Mouse (Mus musculus): Measurements from ENCODE around the gene Irx5. TPM values are rescaled to one million over a fixed set of nuclear protein-coding genes. Genes with fewer than 3 reads are reported as not detected.
A peak's percentile ranks its signal among the peaks of the same experiment; 100 is the strongest.

Gene Irx5
- polyA plus RNA-seq, 1 experiment from 2014 or later: 43.3 TPM

DNA sequence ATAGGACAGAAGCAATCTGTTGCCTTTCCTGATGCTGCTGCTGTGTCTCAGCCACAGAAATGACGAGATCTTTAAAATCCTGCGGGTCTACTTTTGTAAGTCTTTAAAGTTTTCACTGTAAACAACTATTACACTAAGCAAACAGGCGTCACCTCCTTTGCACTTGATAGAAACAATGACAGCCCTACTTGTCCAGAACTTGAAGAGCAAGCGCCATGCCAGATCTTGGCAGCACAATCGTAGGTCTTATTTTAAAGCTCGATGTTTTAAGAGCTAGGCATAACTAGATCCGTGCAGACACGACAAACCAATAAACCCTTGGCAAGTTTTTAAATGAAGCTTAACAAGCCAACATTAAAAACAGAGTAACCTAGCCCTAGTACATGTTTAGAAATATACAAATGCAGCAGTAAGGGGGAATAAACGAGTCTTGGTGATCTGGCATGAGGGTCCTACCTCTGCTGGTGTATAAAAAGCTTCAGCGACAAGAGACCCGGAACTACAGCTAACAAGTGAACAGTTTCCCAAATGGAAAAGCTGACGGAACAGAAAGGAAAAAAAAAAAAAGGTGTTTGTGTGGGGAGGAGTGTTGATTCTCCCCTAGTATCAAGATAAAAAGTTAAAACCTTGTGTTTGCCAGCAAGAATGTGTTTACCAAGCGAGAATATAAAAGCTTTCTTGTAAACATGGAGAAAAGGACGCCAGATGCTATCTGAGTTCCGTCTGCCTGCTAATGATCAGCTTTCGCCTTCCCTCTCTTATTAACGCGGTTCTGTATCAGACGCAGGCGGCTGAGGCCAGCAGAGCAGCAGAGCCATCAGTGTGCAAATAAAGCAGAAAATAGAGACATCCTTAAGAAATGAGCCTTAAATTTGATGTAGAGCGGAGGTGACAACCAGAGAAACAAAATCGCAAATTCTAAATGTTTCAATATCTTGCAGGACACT is 2.6 kb upstream of the Irx5 start:
- H3K4me2 ChIP-seq (replicated peaks): peak overlapping the region; percentile 87
- ATAC-seq (ENCODE audit: low FRiP score): no peak
- no peaks in the 10 kb centered on the region for H3K9me3 ChIP-seq (replicated peaks)
- H3K36me3 ChIP-seq: peaks cover 2% of the 10 kb centered on the region; the same call in 1 of the 2 replicates
- WGBS: 2% methylated on average over 22 of the region's 22 CpGs
- H3K27me3 ChIP-seq: peaks cover 9% of the 10 kb centered on the region
- peak overlapping the region; percentile 66 for H3K9ac ChIP-seq
- H3K27ac ChIP-seq: peak overlapping the region; percentile 98
- H3K4me1 ChIP-seq: peaks cover 32% of the 10 kb centered on the region
- H3K4me3 ChIP-seq: peak overlapping the region; percentile 80

DNA sequence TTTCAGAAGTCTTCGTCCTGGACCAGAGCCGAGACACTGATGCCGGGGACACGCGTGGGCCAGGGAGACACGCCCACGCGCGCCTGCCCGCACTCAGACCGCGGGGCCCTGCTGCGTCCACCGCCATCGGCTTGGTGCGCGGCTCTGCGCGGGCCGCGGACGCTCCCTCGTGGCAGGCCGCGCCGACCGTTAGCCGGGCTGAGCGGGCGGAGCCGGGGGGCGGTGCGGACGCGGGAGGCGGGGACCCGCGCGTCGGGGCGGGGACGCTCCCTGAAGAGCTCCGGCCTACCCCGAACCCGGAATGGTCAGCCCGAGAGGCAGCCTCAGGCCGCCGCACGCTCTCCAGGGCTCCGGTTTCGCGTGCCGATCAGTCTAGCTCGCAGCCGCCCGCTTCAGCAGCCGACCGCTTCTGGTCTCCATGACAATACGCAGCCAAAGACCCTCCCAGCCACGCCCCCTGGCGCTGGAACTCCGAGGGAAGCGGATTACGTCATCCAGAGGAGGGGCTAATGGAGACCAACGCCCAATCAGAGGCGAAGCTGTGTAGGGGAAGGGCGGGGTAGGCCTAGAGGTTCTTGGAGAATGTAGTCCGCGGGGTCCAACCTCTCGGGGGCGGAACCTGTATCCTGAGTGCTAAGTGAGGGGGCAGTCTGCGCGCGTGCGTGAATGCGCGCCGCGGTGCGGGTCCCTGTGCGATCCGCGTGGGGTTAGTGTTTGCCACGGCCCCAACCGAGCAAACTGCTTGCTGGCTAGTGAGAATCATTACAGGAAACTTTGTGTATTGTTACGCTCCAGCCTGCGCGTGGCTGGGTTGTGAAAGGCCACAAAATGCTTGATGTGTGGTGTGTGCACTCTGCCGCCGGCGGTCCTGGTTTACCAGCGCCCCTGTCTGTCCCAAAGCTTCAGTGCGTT is 1.5 kb upstream of the Irx5 start:
- peak overlapping the region; percentile 80 for H3K4me3 ChIP-seq
- WGBS: under 1% methylated on average over 89 of the region's 93 CpGs
- H3K27me3 ChIP-seq: peaks cover 13% of the 10 kb centered on the region

DNA sequence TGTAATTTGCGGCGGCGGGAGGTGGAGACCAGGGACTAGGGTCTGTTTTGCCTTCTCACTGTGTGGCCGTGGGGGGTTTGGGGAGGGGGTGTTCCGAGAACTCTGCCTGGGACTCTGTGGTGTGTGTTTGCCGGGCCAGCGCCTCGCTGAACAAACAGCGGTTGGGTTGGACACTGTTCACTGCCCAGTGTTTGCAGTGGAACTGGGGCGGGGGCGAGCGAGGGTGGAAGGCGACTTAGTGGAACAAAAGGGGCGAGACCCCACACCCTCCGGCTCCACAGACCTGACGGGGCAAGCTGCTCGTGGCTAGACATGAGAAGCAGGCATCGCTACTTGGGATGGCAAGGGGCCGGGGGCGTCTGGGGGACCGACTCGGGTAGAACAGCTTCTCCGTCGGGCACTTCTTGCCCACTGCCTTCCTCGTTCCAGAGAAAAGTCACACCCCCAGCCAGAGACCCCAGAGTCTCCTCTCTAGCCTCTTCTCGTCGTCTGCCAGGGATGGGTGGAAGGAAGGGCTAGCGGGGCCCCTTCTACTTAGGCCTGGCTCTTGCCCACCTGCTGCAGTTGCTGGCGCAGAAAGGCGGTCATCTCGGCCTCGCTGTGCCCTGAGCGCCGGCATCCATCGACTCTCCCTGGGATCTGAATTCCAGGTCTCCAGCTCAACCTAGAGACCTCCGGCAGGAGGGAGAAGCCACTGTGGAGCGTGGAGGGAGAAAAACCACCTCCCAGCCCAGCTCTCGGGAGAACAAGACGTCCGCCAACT is 631 bp upstream of the Irx5 start:
- ATAC-seq (ENCODE audit: low FRiP score): peak; percentile 13; the same call in 1 of the 2 replicates
- WGBS: 1% methylated on average over 40 of the region's 40 CpGs
- peak overlapping the region; percentile 98 for H3K27ac ChIP-seq
- peaks cover 10% of the 10 kb centered on the region for H3K36me3 ChIP-seq
- H3K9me3 ChIP-seq (replicated peaks): no peaks in the 10 kb centered on the region
- peak overlapping the region; percentile 80 for H3K4me3 ChIP-seq
- H3K4me1 ChIP-seq: peaks cover 32% of the 10 kb centered on the region
- peak overlapping the region; percentile 87 for H3K4me2 ChIP-seq (replicated peaks)
- H3K9ac ChIP-seq: peak overlapping the region; percentile 97
- peaks cover 13% of the 10 kb centered on the region for H3K27me3 ChIP-seq

More for the DNA sequence above, 1.5 kb upstream of the Irx5 start:
- Histone ChIP-seq H3K36me3 (peaks cover 10% of the 10 kb centered on the region), H3K9ac (peak overlapping the region; percentile 97), H3K27ac (peak overlapping the region; percentile 98), H3K4me1 (peaks cover 35% of the 10 kb centered on the region), H3K4me2 (replicated peaks) (peak overlapping the region; percentile 87), H3K9me3 (replicated peaks) (no peaks in the 10 kb centered on the region)
- peak; percentile 96 for ATAC-seq (ENCODE audit: low FRiP score)

DNA sequence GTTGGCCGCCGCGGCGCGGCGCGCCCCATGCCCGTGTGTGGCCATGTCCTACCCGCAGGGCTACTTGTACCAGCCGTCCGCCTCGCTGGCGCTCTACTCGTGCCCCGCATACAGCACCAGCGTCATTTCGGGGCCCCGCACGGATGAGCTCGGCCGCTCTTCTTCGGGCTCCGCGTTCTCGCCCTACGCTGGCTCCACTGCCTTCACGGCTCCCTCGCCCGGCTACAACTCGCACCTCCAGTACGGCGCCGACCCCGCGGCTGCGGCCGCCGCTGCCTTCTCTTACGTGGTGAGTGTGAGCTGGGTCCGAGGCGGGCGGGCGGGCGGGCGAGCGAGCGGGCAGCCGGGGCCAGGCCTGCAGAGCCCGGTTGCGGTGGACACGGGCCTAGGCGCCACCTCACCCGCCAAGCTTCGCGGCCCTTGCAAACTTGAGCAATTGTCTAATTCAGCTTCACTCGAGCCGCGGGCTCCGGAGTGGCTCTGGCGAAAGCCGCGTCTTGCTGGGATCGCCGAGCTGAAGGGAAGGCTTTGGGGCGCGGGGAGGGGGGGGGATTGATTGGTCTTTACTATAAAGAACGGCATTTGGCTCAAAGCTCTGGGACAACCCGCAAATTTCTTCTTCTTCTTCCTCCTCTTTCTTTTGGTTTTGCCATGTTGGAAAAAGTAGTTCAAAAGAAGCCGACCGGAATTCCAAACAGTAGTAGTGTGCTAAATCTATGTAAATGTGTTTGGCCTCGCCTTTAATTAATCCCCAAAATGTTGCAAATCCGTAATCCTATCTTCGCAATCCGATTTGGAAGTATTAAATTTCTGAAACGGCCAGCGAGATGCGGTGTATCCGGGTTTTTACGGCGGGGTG is 945 bp downstream of the Irx5 start:
- H3K4me1 ChIP-seq: peaks cover 25% of the 10 kb centered on the region
- under 1% methylated on average over 58 of the region's 80 CpGs for WGBS
- H3K27ac ChIP-seq: peak overlapping the region; percentile 98
- no peaks in the 10 kb centered on the region for H3K9me3 ChIP-seq (replicated peaks)
- no peak for ATAC-seq (ENCODE audit: low FRiP score)
- peaks cover 13% of the 10 kb centered on the region for H3K27me3 ChIP-seq
- H3K36me3 ChIP-seq: peaks cover 10% of the 10 kb centered on the region
- H3K9ac ChIP-seq: peak overlapping the region; percentile 97
- H3K4me3 ChIP-seq: peak overlapping the region; percentile 80
- H3K4me2 ChIP-seq (replicated peaks): peak overlapping the region; percentile 87

DNA sequence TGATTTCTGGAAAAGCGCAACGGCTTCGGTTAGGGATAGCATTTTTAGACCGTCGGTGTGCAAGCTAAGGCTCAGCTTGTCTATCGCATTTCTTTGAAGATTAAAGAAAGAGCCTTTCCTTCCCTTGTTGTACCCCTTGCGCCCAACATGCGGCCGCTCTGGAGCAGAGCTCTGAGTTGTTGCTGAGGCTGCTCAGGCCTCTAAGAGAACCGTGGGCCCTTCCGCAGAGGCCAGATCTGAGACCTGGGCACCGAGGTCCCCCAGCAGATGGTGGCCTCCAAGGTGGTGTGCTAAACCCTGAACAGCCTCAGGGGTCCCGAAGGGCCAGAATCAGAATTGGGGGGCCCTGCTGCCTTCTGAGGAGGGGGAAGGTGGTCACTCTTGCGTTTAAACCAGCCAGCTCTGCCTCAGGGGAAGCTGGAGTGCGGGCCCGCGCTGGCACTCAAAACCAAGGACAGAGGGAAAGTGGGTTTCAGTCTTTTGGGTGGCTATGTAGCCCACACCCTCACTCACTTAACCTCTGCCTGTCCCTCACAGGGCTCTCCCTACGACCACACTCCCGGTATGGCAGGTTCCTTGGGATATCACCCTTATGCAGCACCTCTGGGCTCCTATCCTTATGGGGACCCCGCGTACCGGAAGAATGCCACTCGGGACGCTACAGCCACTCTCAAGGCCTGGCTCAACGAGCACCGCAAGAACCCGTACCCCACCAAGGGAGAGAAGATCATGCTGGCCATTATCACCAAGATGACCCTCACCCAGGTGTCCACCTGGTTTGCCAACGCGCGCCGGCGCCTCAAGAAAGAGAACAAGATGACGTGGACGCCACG is 1.8 kb downstream of the Irx5 start:
- peaks cover 10% of the 10 kb centered on the region for H3K36me3 ChIP-seq
- H3K9ac ChIP-seq: peak overlapping the region; percentile 97
- no peaks in the 10 kb centered on the region for H3K9me3 ChIP-seq (replicated peaks)
- H3K27me3 ChIP-seq: peaks cover 17% of the 10 kb centered on the region
- peak overlapping the region; percentile 80 for H3K4me3 ChIP-seq
- peak overlapping the region; percentile 87 for H3K4me2 ChIP-seq (replicated peaks)
- peaks cover 24% of the 10 kb centered on the region for H3K4me1 ChIP-seq
- under 1% methylated on average over 35 of the region's 35 CpGs for WGBS
- ATAC-seq (ENCODE audit: low FRiP score): no peak
- peak overlapping the region; percentile 98 for H3K27ac ChIP-seq

DNA sequence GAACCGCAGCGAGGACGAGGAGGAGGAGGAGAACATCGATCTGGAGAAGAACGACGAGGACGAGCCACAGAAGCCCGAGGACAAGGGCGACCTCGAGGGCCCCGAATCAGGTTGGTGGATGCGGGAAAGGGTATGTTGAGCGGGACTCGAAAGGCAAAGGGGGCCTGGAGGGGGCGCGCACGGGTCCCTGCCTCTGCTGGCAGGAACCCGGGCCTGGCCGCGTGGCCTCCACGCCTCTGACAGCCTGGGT is 2.3 kb downstream of the Irx5 start:
- H3K4me2 ChIP-seq (replicated peaks): peak overlapping the region; percentile 87
- H3K27me3 ChIP-seq: peaks cover 20% of the 10 kb centered on the region
- H3K9ac ChIP-seq: peak overlapping the region; percentile 97
- H3K27ac ChIP-seq: peak overlapping the region; percentile 98
- H3K4me3 ChIP-seq: peak overlapping the region; percentile 80
- under 1% methylated on average over 21 of the region's 21 CpGs for WGBS
- no peak for ATAC-seq (ENCODE audit: low FRiP score)
- no peaks in the 10 kb centered on the region for H3K9me3 ChIP-seq (replicated peaks)
- peaks cover 29% of the 10 kb centered on the region for H3K4me1 ChIP-seq
- peaks cover 10% of the 10 kb centered on the region for H3K36me3 ChIP-seq

DNA sequence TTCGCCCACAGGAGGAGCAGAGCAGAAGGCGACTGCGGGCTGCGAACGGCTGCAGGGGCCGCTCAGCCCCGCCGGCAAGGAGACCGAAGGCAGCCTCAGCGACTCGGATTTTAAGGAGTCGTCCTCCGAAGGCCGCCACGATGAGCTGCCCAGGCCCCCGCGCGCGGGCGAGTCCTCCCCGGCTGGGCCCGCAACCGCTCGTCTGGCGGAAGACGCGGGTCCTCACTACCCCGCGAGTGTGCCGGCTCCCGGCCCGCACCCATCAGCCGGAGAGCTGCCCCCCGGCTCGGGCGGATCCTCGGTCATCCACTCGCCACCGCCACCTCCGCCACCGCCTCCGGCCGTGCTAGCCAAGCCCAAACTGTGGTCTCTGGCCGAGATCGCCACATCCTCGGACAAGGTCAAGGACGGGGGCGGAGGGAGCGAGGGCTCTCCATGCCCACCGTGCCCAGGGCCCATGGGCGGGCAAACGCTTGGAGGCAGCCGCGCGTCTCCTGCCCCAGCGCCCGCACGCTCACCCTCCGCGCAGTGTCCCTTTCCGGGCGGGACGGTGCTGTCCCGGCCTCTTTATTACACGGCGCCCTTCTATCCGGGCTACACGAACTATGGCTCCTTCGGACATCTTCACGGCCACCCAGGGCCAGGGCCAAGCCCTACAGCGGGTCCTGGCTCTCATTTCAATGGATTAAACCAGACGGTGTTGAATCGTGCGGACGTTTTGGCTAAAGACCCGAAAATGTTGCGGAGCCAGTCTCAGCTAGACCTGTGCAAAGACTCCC is 2.8 kb downstream of the Irx5 start:
- peaks cover 20% of the 10 kb centered on the region for H3K27me3 ChIP-seq

DNA sequence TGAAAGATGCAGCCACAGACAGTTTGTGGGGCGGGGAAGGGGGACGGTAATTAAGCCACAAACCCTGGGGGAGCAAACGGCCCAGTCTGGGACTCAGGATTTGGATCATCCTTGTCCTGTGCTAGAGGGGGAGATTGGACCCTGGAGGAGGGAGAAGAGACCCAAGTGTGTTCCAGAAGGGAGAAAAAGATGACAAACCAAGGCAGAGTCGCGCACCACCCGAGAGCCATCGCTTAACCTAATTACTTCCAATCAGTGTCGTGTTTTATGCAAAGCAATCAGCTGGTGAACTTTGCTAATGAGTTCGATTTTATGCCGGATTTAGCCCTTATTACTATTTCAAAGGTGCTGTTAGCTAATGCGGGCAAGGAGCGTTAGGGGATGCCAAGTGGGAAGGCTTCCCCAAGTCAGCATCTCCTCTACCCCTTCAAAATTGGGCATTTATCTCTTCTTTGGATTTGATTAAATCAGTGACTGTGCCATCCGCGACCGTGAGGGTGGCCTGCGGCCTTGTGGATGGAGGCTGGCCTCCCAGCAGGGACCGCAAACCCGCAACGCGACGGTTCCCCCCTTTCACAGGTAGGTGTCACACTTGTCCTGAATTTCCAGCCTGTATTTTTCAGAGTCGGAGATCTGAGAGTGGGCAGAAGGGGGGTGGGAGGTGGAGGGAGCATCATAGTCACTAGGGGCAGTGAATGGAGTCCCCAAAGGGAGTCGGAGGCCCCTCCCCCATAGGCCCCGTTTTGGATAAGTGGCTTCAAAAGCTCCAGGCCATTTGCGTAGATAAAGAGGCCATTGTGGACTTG is 4.3 kb downstream of the Irx5 start:
- Histone ChIP-seq H3K4me3 (peak overlapping the region; percentile 39), H3K27ac (peak overlapping the region; percentile 81), H3K9me3 (replicated peaks) (no peaks in the 10 kb centered on the region), H3K27me3 (peaks cover 18% of the 10 kb centered on the region), H3K4me1 (peaks cover 49% of the 10 kb centered on the region), H3K4me2 (replicated peaks) (peak overlapping the region; percentile 59), H3K9ac (peak overlapping the region; percentile 40), H3K36me3 (peaks cover 10% of the 10 kb centered on the region)
- 2% methylated on average over 25 of the region's 25 CpGs for WGBS
- peak; percentile 58 for ATAC-seq (ENCODE audit: low FRiP score)

More for the DNA sequence above, 2.8 kb downstream of the Irx5 start:
- Histone ChIP-seq H3K9me3 (replicated peaks) (no peaks in the 10 kb centered on the region), H3K36me3 (peaks cover 10% of the 10 kb centered on the region), H3K4me3 (peak overlapping the region; percentile 80), H3K4me1 (peaks cover 34% of the 10 kb centered on the region), H3K4me2 (replicated peaks) (peak overlapping the region; percentile 87), H3K9ac (peak overlapping the region; percentile 97), H3K27ac (peak overlapping the region; percentile 98)
- no peak for ATAC-seq (ENCODE audit: low FRiP score)
- WGBS: 1% methylated on average over 76 of the region's 77 CpGs

DNA sequence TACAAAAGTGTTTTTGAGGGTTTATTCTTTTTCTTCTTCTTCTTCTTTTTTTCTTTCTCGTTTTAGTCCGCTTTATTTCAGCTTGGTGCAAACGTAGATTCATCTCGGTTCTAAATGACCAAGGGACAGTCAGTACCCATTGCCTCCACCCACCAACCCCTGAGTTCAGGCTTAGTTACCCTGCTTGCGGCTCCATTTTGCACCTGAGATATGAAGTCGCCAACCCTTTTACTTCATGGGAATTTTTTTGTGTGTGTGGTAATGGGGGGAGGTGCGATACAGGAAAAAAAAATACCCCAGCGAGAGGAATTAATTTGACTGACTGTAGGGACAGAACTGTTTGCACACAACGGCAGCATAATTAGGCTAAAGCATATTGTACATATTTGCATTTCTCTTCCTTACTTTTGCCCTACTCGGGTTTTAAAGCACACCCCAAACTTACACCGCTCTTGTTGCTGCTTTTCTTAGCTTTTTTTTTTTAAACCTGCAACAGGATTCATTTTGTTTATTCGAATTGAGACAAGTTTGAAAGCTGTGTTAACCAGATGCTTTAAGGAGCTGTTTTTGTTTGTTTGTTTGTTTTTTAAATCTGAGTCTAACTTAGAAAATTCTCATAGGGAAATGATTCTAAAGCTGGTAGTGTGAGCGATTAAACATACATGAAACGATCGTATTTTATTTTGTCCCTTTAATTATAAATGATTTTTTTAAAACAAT is 5.1 kb downstream of the Irx5 start:
- H3K4me2 ChIP-seq (replicated peaks): peak overlapping the region; percentile 59
- peaks cover 53% of the 10 kb centered on the region for H3K4me1 ChIP-seq
- H3K9me3 ChIP-seq (replicated peaks): no peaks in the 10 kb centered on the region
- ATAC-seq (ENCODE audit: low FRiP score): no peak
- peak overlapping the region; percentile 70 for H3K9ac ChIP-seq
- peak overlapping the region; percentile 83 for H3K27ac ChIP-seq
- H3K4me3 ChIP-seq: peak overlapping the region; percentile 39
- H3K36me3 ChIP-seq: peaks cover 10% of the 10 kb centered on the region
- peaks cover 24% of the 10 kb centered on the region for H3K27me3 ChIP-seq
- under 1% methylated on average over 15 of the region's 15 CpGs for WGBS
